Mouse (Mus musculus) regulatory T cell (primary cell): ENCODE measurements around the gene Fbln2.

Experiments used
- in situ Hi-C: fragments of 300-600 bp; cut with MboI, MseI; formaldehyde crosslinking; loops from one replicate; pipeline ENCODE4 v1.15.1; 2025; ENCODE audit warnings: high pct_unique_total_duplicates

Gene Fbln2

DNA sequence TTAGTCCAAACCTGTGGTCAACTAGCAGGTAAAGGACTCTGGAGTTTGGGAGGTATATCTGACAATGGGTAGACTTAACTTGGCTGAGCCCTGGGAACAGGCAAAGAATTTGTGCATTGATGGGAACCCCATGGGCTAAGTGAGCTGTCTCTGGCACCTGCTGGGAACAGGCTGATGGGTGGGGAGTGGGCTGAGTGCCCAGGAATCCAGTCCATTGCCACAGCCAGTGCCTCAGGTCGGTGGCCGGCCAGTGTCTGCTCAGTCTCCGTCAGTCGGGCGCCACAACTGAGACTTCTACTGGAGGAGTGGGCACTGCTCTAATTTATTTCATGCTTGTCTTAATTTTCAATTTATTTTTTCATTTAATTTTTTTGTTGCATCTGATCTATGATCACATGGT, 98.9 kb downstream of the Fbln2 start:
- in situ Hi-C loops, result no loop called here

DNA sequence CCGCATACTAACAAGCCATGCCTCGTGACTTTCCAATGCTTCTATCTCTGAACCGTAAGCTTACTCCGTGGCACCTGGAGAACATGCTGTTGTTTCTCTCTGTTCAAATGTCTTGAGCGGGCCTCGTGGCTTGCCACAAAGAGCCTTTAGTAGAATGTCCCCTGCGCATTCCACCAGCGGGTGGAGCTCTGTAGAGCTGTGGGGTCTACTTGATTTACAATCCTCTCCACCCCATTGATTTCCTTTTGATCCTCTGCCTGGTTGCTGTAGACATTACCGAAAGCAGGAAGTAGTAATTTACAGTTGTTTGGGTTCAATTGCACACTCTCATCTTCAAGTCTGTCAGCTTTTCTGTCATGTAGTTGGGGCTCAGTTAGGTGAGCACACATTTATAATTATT, 100.2 kb downstream of the Fbln2 start:
- in situ Hi-C loops, result no loop called here
